Mouse (Mus musculus) brain, adult 2 months (tissue): ENCODE results near the gene Tmem25.
"Not testable (repeated sequence)": the region's sequence is repeated elsewhere in the genome, so short reads cannot be mapped to it uniquely, and the experiment has no call there.

Experiments used
- DNase-seq: peaks from one replicate; pipeline ENCODE4 v3.0.0; 2011; ENCODE audit warnings: low read depth, low spot score

Gene Tmem25

GRCm38 (mm10) chr9:44772750-44773651, 26.1 kb downstream of the Tmem25 start:
- peak; percentile 97 for DNase-seq

GRCm38 (mm10) chr9:44772392-44772749, 26.7 kb downstream of the Tmem25 start:
- DNase-seq = no peak

- DNase-seq = no peak
Observed at GRCm38 (mm10) chr9:44771376-44771775, 27.7 kb downstream of the Tmem25 start.

GRCm38 (mm10) chr9:44768029-44768394, 31.1 kb downstream of the Tmem25 start:
- DNase-seq = not testable (repeated sequence)

- DNase-seq = peak; percentile 96
Observed at GRCm38 (mm10) chr9:44767101-44768028, 31.7 kb downstream of the Tmem25 start, which contains the start of the genes Arcn1 and Ift46. TSS of gene Arcn1 (minus strand) at chr9:44767845. TSS of gene Ift46 (plus strand) at chr9:44767908.

- no peak for DNase-seq
Observed at GRCm38 (mm10) chr9:44760873-44761272, 38.2 kb downstream of the Tmem25 start.

- peak; percentile 36 for DNase-seq
Observed at GRCm38 (mm10) chr9:44748473-44748872, 50.6 kb downstream of the Tmem25 start.

GRCm38 (mm10) chr9:44747341-44747740, 51.8 kb downstream of the Tmem25 start:
- no peak for DNase-seq

- DNase-seq = peak; percentile 51
Observed at GRCm38 (mm10) chr9:44746666-44747065, 52.4 kb downstream of the Tmem25 start.

GRCm38 (mm10) chr9:44745371-44745770, 53.7 kb downstream of the Tmem25 start:
- DNase-seq = no peak
